Mouse (Mus musculus) brain, embryonic 14.5 days (tissue): ENCODE results near the gene 4632433K11Rik. TPM values are rescaled to one million over a fixed set of nuclear protein-coding genes. Genes with fewer than 3 reads are reported as not detected.

Experiments
- DNase-seq: peaks from one replicate; pipeline ENCODE4 v3.0.0-alpha.2; 2011; ENCODE audit warnings: low read depth
- CTCF ChIP-seq: fragments of 200-500 bp; IDR thresholded peaks from 2 replicates; pipeline ENCODE4 v1.5.1; 2012; ENCODE audit warnings: inconsistent platforms, mild to moderate bottlenecking, moderate library complexity, borderline replicate concordance; ENCODE audit not compliant: insufficient read depth, insufficient read length; ENCODE audit errors: extremely low read depth
- POLR2A ChIP-seq: fragments of 200-500 bp; IDR thresholded peaks from 2 replicates; pipeline ENCODE4 v1.6.1; 2012; ENCODE audit warnings: mild to moderate bottlenecking, inconsistent platforms, borderline replicate concordance; ENCODE audit not compliant: poor library complexity, insufficient read depth, insufficient read length, severe bottlenecking; ENCODE audit errors: extremely low read depth
- polyA plus RNA-seq: library from polyadenylated mRNA; depleted of rRNA; stranded (reverse); fragments of >200 nt; gene quantifications from 2 replicates; pipeline ENCODE4 v1.2.3, GENCODE M21; 2012

The 4632433K11Rik gene
- polyA plus RNA-seq, 1 experiment = not detected

GRCm38 (mm10) chr7:5051193-5052192 lies 17.6 kb downstream of the 4632433K11Rik start, which contains the start of gene Zfp580:
Gene Zfp580 (plus strand): TSS chr7:5051538.
- TF ChIP-seq POLR2A = peak; percentile 74; the same call in 1 of the 2 replicates
- TF ChIP-seq CTCF = no peak
- DNase-seq = peak; percentile 89

DNA sequence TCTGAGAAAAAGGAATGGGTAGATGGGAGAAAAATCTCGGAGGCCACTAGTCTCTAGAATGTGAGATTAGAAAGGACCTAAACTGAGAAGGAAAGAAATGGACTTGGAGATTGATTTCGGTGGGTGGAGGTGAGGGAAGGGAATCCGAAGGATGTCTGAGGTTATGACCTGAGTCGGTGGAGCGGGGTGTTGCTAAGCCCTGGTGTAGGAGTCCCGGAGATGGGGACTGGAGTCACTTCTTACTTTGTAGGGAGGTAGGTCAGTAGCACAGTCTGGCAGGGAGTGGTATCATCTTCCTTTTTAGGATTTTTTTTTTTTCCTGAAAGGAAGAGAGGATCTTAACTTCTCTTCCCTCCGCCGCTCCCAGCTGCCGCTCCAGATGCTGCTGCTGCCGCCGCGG lies 18.5 kb downstream of the 4632433K11Rik start:
- TF ChIP-seq POLR2A (no peak), CTCF (no peak)
- no peak for DNase-seq

DNA sequence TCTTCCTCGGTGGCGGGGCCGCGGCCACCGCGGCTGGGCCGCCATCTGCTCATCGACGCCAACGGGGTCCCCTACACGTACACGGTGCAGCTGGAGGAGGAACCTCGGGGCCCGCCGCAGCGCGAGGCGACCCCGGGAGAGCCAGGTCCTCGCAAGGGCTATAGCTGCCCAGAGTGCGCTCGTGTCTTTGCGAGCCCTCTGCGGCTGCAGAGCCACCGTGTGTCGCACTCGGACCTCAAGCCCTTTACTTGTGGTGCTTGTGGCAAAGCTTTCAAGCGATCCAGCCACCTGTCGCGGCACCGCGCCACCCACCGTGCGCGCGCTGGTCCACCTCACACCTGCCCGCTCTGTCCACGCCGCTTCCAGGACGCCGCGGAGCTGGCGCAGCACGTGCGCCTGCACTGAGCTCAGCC lies 19.0 kb downstream of the 4632433K11Rik start:
- TF ChIP-seq POLR2A = no peak
- TF ChIP-seq CTCF = no peak
- DNase-seq = no peak

- peak; percentile 49 for DNase-seq
- TF ChIP-seq POLR2A (no peak), CTCF (no peak)
Measured at GRCm38 (mm10) chr7:5053456-5054179, 19.7 kb downstream of the 4632433K11Rik start.

DNA sequence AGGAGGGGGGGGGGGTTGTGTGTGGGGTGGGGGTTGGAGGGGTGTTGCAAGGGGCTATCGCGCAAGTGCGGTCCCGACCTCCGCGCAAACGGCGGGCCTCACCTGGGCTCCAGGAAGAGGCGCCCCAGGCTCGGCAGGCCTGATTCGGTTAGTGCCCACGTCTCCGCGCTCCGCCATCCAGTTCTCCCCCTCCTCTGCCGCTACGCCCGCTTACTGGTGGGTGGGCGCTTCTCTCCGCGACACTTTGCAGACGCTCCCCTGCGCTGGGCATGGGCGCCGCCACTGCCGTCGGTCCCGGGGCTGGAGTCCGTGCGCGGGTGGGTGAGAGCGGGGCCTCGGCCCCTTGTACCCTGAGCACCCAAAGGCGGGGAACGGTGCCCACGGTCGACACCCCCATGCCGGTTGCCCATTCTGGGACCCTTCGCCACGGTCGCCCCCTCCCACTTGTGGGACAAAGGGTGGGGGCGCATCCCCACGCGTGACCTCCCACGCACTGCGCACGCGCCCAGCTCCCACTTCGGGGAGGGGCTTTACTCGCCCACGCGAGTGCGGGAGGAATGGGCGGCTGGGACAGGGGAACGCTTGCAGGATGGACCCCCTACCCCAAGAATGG lies 22.8 kb downstream of the 4632433K11Rik start:
- peak; percentile 76 for DNase-seq
- TF ChIP-seq CTCF (no peak), POLR2A (no peak)

- DNase-seq = no peak
- no peak for TF ChIP-seq CTCF
- no peak for TF ChIP-seq POLR2A
Measured at GRCm38 (mm10) chr7:5057381-5057780, 23.5 kb downstream of the 4632433K11Rik start.

- no peak for TF ChIP-seq CTCF
- no peak for TF ChIP-seq POLR2A
- no peak for DNase-seq
Measured at GRCm38 (mm10) chr7:5057804-5058203, 23.9 kb downstream of the 4632433K11Rik start.

GRCm38 (mm10) chr7:5058631-5059030 lies 24.7 kb downstream of the 4632433K11Rik start:
- DNase-seq = no peak

GRCm38 (mm10) chr7:5059421-5059820 lies 25.5 kb downstream of the 4632433K11Rik start:
- TF ChIP-seq POLR2A = no peak
- TF ChIP-seq CTCF = no peak
- no peak for DNase-seq

More at GRCm38 (mm10) chr7:5058631-5059030, 24.7 kb downstream of the 4632433K11Rik start:
- no peak for TF ChIP-seq CTCF
- no peak for TF ChIP-seq POLR2A

GRCm38 (mm10) chr7:5060239-5060731 lies 26.4 kb downstream of the 4632433K11Rik start:
- TF ChIP-seq CTCF (peak; percentile 70), POLR2A (no peak)
- DNase-seq = peak; percentile 90
